Mouse (Mus musculus) bone marrow macrophage, adult 2 months (primary cell): ENCODE data around the gene Sec62. TPM values are rescaled to one million over a fixed set of nuclear protein-coding genes. Genes with fewer than 3 reads are reported as not detected.

Source experiments
- H3K27ac ChIP-seq: 2 replicates; pipeline ENCODE4 v1.5.1; 2012; ENCODE audit warnings: low read depth, low read length; ENCODE audit not compliant: insufficient read depth
- H3K4me1 ChIP-seq: 2 replicates; pipeline ENCODE4 v1.6.1; 2012; ENCODE audit warnings: low read length; ENCODE audit not compliant: control insufficient read depth, insufficient read depth
- H3K4me3 ChIP-seq: 2 replicates; pipeline ENCODE4 v1.5.1; 2012; ENCODE audit warnings: mild to moderate bottlenecking, low read length, moderate library complexity; ENCODE audit not compliant: insufficient read depth
- CTCF ChIP-seq: IDR thresholded peaks from 2 replicates; pipeline ENCODE4 v1.5.1; 2012; ENCODE audit warnings: low read depth, mild to moderate bottlenecking, low read length, moderate library complexity
- POLR2A ChIP-seq: IDR thresholded peaks from 2 replicates; pipeline ENCODE4 v1.6.1; 2012; ENCODE audit warnings: mild to moderate bottlenecking, low read depth, low read length, borderline replicate concordance
- polyA plus RNA-seq: library from polyadenylated mRNA; stranded (reverse); fragments of >200 nt; gene quantifications from 2 replicates; pipeline ENCODE4 v1.2.4, GENCODE M21; 2012; ENCODE audit not compliant: missing spikeins, insufficient read depth, insufficient read length

Sec62 gene
- polyA plus RNA-seq, 1 experiment = 104 TPM

DNA sequence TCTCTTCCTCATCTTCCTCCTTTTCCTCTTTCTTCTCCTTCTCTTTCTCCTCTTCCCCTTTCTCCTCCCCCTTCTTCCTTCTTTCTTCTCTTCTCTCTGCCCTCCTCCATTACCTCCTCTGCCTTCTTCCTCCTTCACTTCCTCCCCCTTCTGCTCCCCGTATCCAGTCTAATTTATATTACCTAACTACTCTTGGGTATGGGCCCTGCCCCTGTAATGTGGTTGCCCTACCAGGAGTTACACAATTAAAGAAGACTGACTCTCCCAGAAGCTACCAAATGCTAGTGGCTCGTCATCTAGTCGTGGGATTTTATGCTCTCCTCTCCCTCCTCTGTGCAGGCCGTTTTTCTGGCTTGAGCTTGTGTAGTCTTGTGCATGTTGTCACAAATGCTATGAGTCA, 68.0 kb downstream of the Sec62 start:
- Histone ChIP-seq H3K4me3 (no peak overlapping the region), H3K4me1 (peaks cover 46% of the 10 kb centered on the region), H3K27ac (peak overlapping the region; percentile 41)
- TF ChIP-seq POLR2A (no peak), CTCF (no peak)

DNA sequence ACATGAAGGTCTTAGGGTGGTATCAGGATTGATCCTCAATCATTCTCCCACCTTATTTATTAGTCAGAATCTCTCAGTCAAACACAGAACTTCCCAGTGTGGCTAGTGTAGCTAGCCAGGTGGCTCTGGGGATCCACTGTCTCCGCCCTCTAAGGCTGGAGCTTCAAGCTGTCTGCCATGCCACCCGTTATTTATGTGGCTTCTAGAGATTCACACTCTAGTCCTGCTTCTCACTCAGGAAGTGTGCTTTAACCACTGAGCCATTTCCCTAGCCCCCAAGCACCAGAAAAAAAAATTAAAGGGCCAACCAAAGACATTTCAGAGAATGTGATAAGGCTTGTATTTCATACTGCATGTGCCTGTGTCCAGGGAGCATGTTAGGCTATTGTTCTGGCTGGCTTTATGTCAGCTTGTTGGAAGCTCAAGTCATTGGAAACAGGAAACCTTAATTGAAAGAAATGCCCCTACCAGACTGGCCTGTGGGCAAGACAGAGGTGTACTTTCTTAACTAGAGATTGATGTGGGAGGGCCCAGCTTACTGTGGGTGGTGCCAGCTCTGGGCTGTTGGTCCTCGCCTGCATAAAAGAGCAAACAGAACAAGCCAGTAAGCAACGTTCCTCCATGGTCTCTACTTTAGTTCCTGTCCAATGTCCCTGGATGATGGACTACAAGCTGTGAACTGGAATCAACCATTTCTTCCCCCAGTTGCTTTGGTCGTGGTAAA, 71.2 kb downstream of the Sec62 start:
- TF ChIP-seq POLR2A (no peak), CTCF (no peak)
- Histone ChIP-seq H3K4me1 (peaks cover 48% of the 10 kb centered on the region), H3K27ac (peak overlapping the region; percentile 91), H3K4me3 (no peak overlapping the region)

DNA sequence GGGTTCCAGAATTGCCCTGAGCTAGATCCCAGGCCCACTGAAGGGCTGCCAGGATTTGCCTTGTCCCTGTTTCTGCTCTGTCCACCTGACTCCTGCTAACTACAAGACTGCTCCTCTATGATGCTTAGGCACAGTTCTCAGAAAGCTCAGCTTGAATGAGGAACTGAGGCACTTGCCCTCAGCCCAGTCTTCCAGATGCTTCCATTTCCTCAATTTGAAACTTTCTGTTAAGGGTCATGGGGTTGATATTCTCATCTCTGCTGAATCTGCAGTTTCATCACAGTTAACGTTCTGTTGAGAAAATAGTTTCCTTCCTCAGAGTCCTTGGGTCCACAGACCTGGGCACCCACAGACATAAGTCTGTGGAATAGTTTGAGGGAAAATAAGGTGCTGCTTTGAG, 72.0 kb downstream of the Sec62 start:
- H3K4me3 ChIP-seq = no peak overlapping the region
- H3K4me1 ChIP-seq = peaks cover 48% of the 10 kb centered on the region
- TF ChIP-seq CTCF (no peak), POLR2A (no peak)
- H3K27ac ChIP-seq = peak overlapping the region; percentile 93

DNA sequence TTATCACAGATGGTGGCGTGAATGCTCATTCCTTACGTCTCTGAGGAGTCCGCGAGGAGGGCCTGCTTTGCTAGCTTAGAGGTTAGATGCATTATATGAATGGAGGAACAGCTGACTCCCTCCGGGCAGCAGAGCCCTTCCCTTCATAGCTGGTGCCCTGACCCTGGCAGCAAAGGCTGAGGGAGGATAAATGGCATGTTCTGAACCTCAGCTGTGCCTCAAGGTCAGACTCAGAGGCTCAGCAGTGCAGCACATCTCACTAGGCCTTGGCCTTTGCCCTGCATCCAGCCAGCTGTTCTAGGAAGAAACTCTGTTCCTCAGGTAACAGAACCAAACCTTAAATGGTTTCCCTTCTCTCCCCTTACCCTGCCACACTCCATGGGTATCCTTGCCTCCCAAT, 75.5 kb downstream of the Sec62 start:
- no peak overlapping the region for H3K27ac ChIP-seq
- H3K4me1 ChIP-seq = peaks cover 24% of the 10 kb centered on the region
- H3K4me3 ChIP-seq = no peak overlapping the region
- no peak for TF ChIP-seq POLR2A

DNA sequence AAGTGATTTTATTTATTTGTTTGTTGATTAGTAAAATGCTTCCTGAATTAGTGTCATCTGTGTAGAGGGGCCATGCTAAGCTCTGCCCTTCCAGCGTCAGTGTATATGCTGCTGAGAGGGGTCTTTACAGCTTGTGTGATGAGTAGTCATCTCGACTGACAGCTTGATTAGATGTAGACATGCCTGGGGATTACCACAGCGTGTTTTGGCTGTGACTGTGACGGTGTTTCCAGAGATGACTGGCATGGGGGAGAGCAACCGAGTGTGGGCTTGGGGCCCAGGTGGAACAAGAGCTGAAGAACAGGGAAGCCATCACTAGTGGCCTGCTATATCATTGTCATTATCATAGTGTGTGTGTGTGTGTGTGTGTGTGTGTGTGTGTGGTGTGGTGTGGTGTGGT, 76.0 kb downstream of the Sec62 start:
- TF ChIP-seq POLR2A (no peak), CTCF (no peak)
- Histone ChIP-seq H3K4me3 (no peak overlapping the region), H3K4me1 (peaks cover 20% of the 10 kb centered on the region), H3K27ac (no peak overlapping the region)

DNA sequence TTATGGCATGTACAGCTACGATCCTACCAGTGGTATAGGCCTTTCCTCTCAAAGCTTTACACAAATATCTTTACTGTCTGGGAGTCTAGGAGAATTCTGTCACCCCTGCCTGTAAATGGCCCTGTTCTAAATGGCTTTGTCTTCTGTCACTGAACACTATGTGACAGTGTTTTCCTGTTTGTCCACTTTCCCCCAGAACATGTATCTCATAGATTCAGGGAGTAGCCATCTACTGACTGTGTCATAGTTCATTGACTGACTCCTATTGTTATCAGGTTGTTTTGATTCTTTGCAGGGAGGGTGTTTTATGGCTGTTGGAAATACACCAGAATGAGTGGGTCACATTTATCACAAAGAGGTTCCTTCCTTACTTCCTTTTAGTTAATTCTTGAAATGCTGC, 77.3 kb downstream of the Sec62 start:
- Histone ChIP-seq H3K4me3 (no peak overlapping the region), H3K27ac (no peak overlapping the region), H3K4me1 (peaks cover 9% of the 10 kb centered on the region)
- no peak for TF ChIP-seq POLR2A
- TF ChIP-seq CTCF = no peak

Other genes starting within 250 kb of the Sec62 start
- gene Mecom, start 244.9 kb upstream of the Sec62 start, polyA plus RNA-seq = not detected in 2 replicates
- not detected in 2 replicates for gene Actrt3, start 192.9 kb upstream of the Sec62 start, polyA plus RNA-seq
- gene Mynn, start 190.8 kb upstream of the Sec62 start, polyA plus RNA-seq = 11.2 and 13.5 TPM in 2 replicates
- gene Lrriq4, start 148.4 kb upstream of the Sec62 start, polyA plus RNA-seq = not detected in 2 replicates
- gene Lrrc34, start 145.0 kb upstream of the Sec62 start, polyA plus RNA-seq = not detected in 2 replicates
- not detected in 2 replicates for gene Lrrc31, start 93.0 kb upstream of the Sec62 start, polyA plus RNA-seq
- gene Samd7, start 46.6 kb upstream of the Sec62 start, polyA plus RNA-seq = not detected in 2 replicates
- 20.3 and 24.8 TPM in 2 replicates for gene Gpr160, start 63.1 kb downstream of the Sec62 start, polyA plus RNA-seq
- 26.0 and 26.4 TPM in 2 replicates for gene Phc3, start 176.5 kb downstream of the Sec62 start, polyA plus RNA-seq
- 17.4 and 19.8 TPM in 2 replicates for gene Prkci, start 202.9 kb downstream of the Sec62 start, polyA plus RNA-seq